Mouse (Mus musculus): ENCODE measurements around the gene Lmna.

The Lmna gene

DNA sequence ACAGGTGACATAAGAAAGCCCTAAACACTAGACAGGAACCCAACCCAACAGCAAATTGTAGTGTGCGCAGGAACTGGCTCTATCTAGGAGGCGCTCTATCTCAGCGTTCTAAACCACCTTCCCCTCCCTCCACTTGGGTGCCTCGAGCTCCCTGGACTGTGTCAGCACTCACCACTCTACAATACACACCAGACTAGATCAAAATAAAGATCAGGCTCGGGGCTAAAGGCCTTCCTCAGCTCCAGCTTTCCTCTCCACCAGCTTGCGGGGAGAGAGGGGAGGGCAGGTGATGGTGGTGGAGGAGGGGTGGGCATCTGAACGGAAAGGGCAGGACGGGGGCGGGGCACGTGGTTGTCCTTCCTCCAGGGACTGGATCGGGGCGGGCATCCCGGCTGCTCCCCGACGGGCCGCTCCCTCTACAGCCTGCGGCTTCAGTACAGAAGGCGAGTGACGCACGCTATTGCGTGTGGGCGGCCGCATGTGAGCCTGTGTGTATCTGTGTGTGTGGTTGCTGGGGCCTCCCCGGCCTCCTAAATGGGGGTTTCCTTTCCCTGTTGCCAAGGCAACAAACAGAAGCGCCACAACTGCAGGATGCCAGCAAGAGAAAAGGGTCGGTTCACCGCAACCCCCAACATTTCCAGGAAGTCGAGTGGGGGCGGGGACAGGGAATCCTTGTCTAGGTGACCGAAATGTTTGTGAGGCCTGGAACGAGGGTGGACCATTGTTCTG lies at the start of gene Lmna:
Lmna (minus strand) TSS at position 265 of the 729 bp plus-strand sequence.
- peak; percentile 99 for DNase-seq (ENCODE audit: low read depth)

DNA sequence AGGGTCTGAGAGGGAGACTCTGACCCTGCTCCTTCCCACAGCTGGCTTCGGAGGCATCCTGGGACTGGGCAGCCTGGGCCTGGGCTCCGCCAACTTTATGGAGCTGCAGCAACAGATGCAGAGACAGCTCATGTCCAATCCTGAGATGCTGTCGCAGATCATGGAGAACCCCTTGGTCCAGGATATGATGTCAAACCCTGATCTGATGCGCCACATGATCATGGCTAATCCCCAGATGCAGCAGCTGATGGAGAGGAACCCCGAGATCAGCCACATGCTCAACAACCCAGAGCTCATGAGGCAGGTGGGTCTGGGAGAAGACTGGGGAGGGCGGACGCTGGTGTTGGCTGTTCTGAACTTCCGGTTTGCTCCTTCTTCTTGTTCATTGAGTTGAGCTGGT lies 46.9 kb upstream of the Lmna start:
- no peak for DNase-seq (ENCODE audit: low read depth)

DNA sequence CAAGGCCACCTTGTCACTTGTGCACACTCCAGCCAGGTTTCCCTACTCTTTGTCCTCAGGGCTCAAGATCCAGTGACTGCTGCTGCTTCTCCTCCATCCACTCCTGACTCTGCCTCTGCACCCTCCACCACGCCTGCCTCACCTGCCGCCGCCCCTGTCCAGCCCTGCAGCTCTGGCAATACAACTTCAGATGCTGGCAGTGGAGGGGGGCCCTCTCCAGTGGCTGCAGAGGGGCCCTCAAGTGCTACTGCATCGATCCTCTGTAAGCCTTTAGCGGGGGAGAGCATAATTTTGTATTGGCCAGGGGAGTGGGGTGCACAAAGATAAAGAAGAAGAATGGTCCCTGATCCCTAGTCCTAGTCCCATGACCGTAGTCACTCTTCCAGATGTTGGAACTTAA lies 46.0 kb upstream of the Lmna start:
- no peak for DNase-seq (ENCODE audit: low read depth)

DNA sequence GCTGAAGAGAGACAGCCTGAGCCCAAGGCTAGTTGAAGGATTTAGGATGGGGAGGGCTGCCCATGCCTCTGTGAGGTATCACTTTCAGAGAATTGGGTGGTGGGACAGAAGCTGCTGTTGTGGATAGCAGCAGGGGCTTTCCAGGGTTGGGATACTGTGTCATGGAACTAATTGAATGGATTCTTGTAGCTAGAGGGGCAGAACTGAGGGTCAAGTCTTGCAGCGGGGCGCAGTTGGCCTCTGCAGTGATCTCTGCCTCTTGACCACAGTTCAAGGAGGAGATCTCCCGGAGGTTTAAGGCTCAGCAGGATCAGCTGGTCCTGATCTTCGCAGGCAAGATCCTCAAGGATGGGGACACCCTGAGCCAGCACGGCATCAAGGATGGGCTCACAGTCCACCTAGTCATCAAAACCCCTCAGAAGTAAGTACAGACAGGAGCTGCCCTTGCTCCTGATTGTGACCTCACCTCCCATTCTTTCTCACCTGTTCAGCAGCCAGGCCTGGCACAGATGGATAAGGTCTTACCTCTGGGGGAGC lies 45.4 kb upstream of the Lmna start:
- no peak for DNase-seq (ENCODE audit: low read depth)

DNA sequence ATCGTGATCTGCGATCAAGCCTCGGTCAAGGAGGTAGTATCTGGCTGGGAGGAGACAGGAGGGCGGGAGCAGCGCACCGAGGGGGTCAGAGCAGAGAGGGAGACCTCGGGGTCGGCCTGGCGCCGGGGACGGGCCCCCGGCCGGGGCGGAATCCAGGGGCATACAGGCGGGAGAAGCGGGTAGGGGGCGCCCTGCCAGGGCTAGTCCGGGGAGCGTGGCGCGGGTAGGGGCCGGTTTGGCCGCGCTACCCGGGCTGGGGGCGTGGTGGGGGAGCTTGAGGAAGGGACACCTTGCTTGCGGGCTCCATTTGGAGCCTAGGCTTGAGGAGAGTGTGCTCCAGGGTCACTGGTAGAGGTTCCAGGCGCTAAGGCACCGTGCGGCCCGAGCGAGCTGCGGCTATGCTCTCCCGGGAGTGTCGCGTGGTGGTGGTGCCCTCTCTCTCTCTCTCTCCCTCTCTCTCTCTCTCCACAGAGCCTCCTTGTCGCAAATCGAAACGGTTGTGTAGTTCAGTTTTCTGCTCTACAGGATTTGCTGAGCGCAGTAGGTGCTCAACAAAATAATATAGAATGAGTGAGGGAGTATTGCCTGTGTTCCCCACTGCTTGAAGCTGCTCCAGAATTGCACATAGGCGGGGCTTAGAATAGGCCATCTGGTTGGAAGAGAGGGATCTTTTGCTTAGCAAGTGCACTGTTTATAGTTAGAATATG lies 44.3 kb upstream of the Lmna start:
- no peak for DNase-seq (ENCODE audit: low read depth)

DNA sequence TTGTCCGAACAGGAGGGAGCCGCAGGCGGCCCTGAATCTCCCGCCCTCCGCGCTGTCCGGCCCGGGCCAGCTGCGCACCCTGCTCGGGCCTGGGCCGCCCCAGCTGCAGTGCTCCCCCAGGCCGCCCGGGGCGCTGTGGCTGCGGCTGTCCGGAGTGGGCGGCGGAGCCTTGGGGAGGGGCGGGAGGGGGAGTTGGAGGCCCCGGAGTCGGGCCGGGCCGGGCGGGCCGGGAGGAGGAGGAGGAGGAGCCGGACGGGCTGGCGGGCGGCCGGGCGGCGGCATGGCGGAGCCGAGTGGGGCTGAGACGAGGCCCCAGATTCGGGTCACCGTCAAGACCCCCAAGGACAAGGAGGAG lies 43.7 kb upstream of the Lmna start, which contains the start of gene Ubqln4:
Ubqln4 (plus strand) TSS at position 234 of the 355 bp plus-strand sequence.
- peak; percentile 79 for DNase-seq (ENCODE audit: low read depth)

DNA sequence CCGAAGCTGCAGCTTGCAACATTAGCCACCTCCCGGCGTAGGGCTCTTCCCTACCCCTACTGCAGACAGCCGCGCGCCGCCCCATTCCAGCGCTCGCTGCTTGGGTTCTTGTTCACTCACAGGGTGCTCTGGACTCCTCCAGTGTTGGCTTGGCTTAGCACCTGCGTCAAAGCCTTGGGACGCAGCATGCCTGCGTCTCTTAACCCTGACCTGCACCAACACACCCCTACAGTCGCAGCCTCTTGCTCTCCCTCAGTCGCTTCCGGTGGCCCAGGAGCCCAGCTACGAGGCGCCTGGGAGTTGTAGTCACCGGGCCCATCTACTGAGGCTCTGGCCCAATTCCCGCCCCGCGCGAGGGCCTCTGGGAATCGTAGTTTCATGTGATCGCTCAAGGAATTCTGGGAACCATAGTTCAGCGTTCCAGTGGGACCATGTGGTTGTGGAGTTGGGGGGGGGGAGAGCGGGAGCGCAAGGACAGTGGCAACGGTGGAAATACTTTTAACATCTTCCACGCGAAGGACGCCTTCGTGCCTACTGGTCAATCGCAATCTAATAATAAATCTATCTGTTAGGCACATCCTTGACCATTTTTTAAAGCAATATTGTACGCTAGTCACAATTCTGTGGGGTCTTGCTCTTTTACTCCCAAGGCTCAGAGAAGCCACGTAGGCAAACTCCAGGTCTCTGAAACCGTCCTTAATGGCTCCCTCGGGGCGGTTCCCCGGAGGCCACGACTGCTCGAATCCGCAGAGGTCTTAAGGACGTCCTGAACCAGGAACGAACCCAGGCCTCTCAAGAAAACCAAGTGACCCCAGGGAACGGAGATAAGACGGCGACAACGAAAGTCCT lies 43.1 kb upstream of the Lmna start, which contains the start of gene Lamtor2:
Lamtor2 (minus strand) TSS at position 399 of the 849 bp plus-strand sequence.
- peak; percentile 96 for DNase-seq (ENCODE audit: low read depth)

DNA sequence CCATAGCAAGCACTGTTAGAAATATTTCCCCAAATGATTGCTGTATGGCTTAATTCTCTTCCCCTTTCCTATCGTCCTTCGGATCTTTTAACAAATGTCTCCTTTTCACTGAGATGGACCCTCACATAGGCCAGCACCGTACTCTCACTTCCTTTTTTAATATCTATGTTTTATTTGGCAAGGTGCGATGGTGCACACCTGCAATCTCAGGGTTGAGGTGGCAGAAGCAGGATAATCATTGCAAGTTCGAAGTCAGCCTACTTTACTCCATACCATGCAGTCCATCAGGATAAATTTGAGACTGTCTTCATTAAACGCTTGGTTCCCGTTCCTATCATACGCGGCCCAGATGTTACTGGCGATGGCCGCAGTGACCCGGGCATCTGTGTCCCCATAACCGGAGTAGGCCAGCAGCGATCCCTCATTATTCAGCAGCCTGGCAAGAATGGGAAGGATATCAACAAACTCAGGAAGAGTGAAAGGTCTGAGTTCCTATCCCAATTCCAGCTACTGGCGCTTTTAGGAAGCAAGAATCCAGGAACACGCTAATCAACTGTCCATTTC lies 42.4 kb upstream of the Lmna start:
- DNase-seq (ENCODE audit: low read depth): no peak

DNA sequence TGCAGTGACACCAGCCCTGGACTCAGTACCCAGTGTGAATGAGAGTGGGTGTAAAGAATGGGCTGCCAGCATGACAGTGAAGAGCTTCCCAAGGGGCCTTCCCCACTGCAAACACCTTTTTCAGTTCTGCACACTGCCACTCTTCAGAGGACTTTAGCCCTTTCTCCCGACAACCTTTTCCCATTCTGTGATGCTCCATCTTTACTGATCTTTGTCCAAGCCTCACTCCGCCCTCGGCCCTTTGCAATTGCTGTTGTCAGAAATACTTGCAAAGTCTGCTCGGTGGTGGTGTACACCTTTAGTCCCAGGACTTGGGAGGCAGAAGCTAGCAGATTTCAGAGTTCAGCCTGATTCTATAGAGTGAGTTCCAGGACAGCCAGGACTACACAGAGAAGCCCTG lies 41.8 kb upstream of the Lmna start:
- no peak for DNase-seq (ENCODE audit: low read depth)

DNA sequence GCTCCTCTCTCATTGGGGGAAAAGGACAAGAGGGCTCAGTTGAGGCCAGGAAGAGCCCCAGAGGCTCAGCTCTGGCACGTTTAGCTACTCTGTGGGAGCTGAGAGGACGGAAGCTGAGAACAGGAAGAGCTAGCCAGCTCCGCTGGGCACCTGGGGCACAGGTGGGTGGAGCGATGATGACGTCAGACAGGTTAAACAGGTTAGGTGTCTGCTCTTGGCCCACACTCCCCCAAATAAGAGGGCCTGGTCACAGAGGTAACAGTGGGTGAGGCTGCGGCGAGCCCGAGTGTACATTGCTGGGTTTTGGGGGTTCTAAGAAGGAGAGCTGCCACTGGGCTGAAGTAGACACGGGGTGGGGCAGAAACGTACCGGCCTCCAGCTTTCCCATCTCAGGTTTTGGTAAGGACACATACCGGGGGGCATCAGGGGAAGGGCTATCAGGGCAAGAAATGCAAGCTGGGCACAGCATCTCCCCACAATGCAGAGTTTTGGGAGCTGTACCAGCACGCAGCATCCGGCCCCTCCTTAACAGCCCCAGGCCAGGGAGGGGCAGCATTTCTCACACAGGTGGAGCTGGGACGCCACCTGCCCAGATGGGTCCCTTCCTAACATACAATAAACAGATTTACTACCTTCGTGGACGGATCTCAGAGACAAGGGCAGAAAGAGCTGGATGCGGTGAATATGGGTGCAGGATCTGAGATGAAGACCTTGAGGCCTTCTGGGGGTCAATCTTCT lies 38.6 kb upstream of the Lmna start, which contains the start of gene Rab25:
Rab25 (minus strand) TSS at position 121 of the 738 bp plus-strand sequence.
- no peak for DNase-seq (ENCODE audit: low read depth)

DNA sequence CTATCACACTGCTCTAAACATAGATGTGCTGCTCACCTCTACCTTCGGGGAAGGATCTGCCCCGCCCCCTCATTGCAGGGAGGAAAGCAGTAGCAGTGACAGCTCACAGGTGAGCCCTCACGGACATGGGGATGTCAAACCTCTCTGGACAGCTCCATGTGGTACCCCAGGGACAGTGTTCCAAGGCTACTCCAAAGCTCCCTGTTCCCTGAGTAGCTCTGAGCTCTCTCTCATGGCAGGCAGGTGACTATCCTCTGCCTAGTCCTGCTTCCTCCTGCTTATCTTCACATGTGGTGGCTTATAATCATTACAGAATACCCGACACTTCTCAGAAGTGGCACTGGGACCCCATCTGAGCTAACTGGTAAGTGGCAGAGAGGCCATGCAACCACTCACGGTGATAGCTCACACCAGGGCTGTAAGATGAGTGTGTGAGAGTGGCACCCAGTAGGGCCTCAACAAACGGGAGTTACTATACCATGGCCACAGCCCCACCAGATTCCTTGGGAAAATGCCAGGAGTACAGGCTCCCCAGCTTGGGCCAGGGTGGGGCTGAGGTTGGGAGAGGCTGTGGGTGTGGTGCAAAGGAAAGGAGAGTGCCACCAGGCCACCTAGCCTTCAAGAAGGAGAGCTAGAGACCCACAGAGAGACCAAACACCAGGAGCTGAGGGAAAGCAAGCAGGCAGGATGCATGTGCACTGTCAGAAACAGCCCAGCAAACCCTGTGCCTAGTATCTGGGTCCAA lies 37.1 kb upstream of the Lmna start:
- no peak for DNase-seq (ENCODE audit: low read depth)

DNA sequence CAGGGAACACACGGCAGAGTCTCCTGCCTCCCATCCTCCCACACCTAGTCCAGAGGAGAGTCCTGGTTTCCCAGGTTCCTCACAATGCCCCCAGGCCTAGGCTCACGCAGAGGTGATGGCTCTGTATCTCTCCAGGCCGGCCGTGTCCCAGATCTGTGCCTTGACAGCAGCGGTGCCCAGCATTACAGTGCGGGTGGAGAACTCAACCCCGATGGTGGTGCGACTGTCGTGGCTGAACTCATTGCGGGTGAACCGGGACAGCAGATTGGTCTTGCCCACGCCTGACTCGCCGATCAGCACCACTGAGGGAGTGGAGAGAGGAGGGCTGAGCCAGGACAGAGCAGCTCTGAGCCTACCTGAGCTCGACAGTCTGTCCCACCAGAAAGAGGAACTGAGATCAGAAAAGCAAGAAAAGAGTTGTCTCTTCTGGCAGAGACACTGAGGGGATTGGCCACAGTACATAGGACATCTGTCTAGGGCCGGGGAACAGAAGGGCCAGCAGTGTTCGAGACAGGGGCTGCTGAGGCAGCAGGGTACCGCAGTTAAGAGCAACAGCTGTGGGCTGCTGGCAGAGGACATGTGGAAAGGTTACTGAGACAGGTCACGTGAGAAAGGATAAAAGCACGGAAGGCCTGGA lies 35.3 kb upstream of the Lmna start:
- DNase-seq (ENCODE audit: low read depth): no peak

DNA sequence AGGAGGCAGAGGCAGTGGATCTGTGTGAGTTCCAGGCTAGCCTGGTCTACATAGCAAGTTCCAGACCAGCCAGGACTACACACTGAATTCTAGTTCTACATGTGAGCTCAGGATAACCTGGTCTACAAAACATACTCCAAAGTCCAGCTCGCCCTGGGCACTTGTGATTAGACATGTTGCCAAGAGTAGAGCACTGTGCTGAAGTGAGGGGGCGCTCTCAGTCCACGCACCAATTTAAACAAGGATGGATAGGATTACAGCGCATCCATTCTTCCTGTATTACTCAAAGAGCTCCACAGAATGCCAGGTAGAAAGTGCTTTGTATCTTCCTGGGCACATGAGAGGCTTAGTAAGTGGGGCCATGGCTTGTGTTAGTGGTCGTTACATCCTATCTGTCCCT lies 34.8 kb upstream of the Lmna start:
- no peak for DNase-seq (ENCODE audit: low read depth)

DNA sequence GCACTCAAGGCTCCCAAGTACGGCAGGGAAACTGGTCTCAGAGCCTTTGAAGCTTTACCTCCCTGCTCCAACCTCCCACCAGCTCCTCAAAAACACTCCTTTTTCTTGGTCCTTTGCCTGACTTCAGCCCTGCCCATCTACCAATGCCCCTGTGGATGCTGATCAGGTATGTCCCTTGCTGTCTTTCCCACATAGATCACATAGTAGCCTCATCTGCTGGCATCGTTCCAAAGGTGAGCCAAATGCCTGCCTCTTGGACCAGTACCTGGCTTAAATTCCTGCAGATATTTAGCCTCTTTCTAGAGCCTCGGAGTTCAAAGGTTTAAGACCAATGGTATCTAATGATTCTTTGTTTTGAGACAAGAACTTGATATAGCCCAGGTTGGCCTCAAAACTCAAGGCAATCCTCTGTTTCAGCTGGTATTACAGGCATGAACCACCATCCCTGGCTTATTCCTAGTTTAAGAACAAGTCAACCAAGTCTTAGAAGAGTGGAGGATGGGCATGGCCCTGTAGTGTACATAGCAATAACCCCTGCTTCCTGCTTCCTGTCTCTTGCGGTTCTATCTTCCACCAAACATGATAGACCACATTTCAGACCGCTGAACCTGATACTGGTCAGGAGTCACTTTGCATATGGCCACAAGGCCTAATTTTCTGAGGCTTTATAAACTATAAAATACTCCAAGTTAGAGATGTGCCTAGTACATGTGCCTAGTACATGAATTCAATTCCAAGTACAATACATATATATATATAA lies 34.1 kb upstream of the Lmna start:
- no peak for DNase-seq (ENCODE audit: low read depth)

DNA sequence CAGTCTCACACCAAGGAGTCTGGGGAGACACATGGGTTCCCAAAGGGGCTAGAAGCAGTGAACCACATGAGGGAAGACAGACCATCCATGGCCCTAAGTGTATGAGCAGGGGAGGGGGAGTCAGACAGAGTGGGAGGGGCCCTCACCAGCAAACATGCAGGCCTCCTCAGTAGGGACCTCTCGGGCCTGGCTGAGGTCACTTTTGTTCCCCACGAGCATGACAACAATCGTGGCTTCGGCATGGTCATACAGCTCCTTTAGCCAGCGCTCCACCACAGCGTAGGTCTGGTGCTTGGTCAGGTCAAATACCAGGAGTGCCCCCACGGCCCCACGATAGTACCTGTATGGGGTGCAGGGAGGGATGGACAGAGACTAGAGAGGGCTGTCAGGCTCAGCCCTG lies 33.4 kb upstream of the Lmna start:
- no peak for DNase-seq (ENCODE audit: low read depth)

DNA sequence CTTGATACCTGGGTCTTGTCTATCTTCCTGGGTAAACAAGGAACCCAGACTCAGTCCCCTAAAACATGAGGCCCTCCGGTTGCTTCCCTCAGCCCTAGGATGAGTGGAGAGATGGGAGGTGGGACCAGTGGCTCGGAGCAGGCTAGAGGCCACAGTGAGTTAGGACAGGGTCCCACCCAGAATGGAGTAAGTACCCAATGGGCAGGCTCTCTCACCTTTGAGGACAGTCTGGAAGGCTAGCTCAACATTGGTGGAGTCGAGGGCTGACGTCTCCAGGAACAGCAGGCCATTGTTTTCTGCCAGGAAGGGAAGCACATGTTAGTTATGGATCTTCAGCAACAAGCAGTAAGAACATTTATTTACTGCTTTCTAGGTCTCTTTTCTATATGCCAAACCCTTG lies 32.7 kb upstream of the Lmna start:
- no peak for DNase-seq (ENCODE audit: low read depth)

DNA sequence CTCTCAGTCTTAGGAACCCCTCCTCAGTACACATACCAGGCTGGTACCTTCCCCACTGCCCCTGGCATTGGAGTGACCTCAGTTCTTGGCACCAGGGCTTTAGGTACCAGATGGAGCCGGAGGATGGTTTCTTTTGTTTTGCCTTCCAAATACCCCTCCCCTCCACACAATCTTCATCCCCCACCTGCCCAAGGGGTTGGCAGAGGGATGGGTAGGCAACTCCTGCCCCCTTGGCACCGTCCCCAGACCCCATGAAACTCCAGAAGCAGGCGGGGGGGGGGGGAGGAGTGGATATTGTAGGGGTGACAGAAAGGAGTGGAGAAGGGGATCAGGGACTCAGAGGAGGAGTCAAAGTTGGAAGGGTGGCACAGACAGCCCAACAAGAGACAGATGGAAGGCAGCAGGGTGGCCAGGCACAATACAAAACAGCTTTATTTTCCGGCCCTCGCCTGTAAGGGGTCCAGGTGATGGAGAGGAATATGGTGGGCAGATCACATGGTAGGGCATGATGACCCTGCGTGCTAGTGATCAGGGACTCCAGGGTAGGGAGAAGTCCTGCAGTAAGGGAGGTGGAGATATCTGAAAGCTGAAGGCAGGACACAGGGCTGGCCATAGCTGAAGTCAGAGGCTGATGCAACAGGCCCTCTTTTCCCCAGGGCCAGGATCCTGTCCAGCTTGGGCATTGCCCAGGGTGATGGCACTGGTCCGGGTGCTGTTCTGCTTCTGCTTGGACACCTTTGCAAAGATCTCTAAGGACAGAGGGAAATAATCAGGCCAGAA lies 32.1 kb upstream of the Lmna start:
- no peak for DNase-seq (ENCODE audit: low read depth)

DNA sequence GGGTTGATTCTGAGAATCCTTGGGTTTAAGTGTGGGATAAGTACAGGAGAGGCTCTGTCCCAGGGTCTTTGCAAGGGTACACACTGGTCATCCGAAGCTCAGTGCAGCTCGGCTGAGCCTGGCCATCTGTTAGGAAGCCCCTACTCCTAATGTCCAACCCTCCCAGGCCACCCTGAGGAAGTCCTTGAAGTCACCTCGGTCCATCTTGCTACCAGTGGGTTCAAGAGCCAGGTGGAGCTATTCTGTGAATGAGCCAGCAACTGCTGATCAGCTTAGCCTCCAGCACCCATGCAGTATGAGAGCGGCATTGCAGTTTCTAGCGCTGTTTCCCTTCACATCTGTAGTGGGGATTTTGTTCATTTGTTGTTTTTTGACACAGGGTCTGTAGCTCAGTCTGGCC lies 30.3 kb upstream of the Lmna start:
- DNase-seq (ENCODE audit: low read depth): no peak

DNA sequence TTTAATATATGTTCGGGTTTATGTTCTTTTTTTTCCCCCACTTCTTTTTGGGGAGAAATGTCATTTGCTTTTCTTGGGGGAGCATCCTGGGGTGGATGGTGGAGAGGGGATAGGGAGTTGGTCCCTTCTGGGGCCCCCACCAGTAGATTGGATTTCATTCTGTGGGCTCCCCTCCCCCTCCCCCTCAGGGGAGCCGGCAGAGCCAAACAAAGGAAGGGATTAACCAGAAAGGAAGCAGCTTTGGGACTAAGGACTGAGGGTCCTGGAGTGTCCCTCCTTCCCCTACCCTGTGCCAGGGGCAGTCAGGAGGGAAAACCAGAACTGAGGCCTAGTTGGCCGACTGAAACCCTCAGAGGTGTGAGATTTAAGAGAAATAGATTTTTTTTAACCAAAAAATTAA lies 29.6 kb upstream of the Lmna start:
- no peak for DNase-seq (ENCODE audit: low read depth)
